ENCODE assay signal across 26 mouse cellular contexts in the genomic region with DNA sequence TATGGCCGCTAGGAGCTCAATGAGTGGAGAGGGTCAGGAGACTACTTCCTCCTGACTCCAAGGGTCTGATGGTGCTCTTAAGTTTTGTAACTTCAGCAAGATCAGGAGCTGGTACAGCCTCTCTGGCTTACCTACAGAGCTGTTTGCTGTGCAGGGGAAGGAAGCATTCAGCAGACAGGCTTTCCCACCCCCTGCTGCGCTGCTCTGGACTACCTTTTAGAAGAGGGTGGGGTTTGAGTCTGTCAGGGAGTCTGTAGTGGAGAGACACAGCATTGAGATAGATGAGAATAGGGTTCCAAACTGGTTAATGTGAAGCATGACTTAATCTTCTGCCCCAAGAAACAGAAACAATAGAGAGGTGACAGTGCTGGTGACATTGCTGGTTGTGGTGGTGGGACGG. TPM values are rescaled to one million over a fixed set of nuclear protein-coding genes. Genes with fewer than 3 reads are reported as not detected.
"Had no signal": no experiment of that assay in that cellular context is flagged by ENCODE, and none has a peak within 500 bp of the region (broad histone marks: within the 10 kb centered on the region; RNA-seq: fewer than 3 reads in every experiment).

No protein-coding gene starts in this region.

- H3K27ac ChIP-seq: midbrain, embryonic 10.5 days; midbrain, embryonic 12.5 days; neural tube, embryonic 13.5 days; neural tube, embryonic 15.5 days had no signal

- H3K9ac ChIP-seq: lung, embryonic 14.5 days; midbrain, embryonic 12.5 days; neural tube, embryonic 13.5 days; neural tube, embryonic 15.5 days had no signal

- ATAC-seq: midbrain, embryonic 16.5 days had no signal

- DNase-seq: lung, adult 18-20 months; lung, embryonic 14.5 days; lung, postnatal 10 days; lung, postnatal 4 days; midbrain, embryonic 14.5 days; retina, postnatal 1 day; right cerebral cortex, adult 18-20 months; right cerebral cortex, postnatal 25 days; right cerebral cortex, postnatal 4 days; spleen, adult 18-20 months; thymus, adult 18-20 months; thymus, postnatal 14 days; thymus, postnatal 36 days had no signal

- H3K36me3 ChIP-seq: midbrain, embryonic 10.5 days; midbrain, embryonic 12.5 days; neural tube, embryonic 13.5 days; neural tube, embryonic 15.5 days had no signal

- H3K9me3 ChIP-seq: midbrain, embryonic 10.5 days; midbrain, embryonic 12.5 days; neural tube, embryonic 13.5 days; neural tube, embryonic 15.5 days had no signal

- H3K27me3 ChIP-seq: midbrain, embryonic 12.5 days; neural tube, embryonic 13.5 days; neural tube, embryonic 15.5 days had no signal

- H3K4me2 ChIP-seq: lung, embryonic 14.5 days; midbrain, embryonic 12.5 days; neural tube, embryonic 13.5 days; neural tube, embryonic 15.5 days had no signal

- H3K4me3 ChIP-seq: midbrain, embryonic 10.5 days; midbrain, embryonic 12.5 days; myocyte; neural tube, embryonic 13.5 days; neural tube, embryonic 15.5 days had no signal

RNA-seq across cellular contexts. Expression of a gene that starts 17.8 kb away (rescaled TPM):
- total RNA-seq: megakaryocyte, adult 5-6 weeks; megakaryocyte-erythroid progenitor cell, adult 5-6 weeks had no signal
- polyA plus RNA-seq: lung, embryonic 14.5 days; lung, embryonic 16.5 days; midbrain, embryonic 10.5 days; midbrain, embryonic 12.5 days; midbrain, embryonic 14.5 days; midbrain, embryonic 16.5 days; myocyte; neural tube, embryonic 11.5 days; neural tube, embryonic 13.5 days; neural tube, embryonic 15.5 days; small intestine, adult 2 months; stomach, embryonic 14.5 days; stomach, embryonic 16.5 days had no signal
